Mouse (Mus musculus): Measurements from ENCODE around the gene Sh3bp5.

DNA sequence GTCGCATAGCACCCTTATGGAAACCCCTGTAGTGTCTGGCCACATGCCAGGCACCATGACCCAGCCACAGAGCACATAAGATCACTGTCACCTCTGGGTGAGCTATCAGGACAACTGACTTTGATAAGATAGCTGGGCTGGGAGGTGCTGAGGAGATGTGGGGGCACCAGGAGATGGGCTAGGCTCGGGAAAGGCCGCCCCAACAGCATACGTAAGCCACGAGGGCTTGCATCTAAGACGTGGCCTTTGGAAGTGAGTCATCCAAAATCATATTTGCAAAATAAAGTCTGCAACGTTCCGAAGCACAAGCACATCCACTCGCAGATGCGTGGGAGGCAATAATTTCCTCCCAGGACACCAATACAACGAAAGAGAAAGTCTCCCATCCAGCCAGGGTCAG is 35.0 kb downstream of the Sh3bp5 start:
- no peak for TF ChIP-seq EP300 (optimal IDR thresholded peaks at IDR 0.05)
- no peak for TF ChIP-seq CTCF (IDR thresholded peaks at IDR 0.05; ENCODE audit: low read depth)
